Mouse (Mus musculus) layer of hippocampus, adult 18-20 months (tissue): Measurements from ENCODE around the gene Gm3468. TPM values are rescaled to one million over a fixed set of nuclear protein-coding genes. Genes with fewer than 3 reads are reported as not detected.
"Not testable (repeated sequence)": the region's sequence is repeated elsewhere in the genome, so short reads cannot be mapped to it uniquely, and the experiment has no call there.

Experiments
- DNase-seq, 2 experiments: peaks; one replicate each; pipeline ENCODE4 v3.0.0; 2022; ENCODE audit warnings: low spot score in 2 of 2
- long read RNA-seq: library from polyadenylated mRNA; stranded (forward); transcript quantifications from one replicate; pipeline ENCODE4 v2.0.0, GENCODE M21; 2021
- total RNA-seq, 2 experiments: library from RNA; stranded (reverse); gene quantifications; 2 replicates each; pipeline ENCODE4 v1.2.3; 2021

Gm3468 gene
- under 1 TPM; 0.72 to 0.74 TPM for total RNA-seq
- long read RNA-seq, partial matches to known transcripts: 0 of 3 reads
- long read RNA-seq, other reads (novel, unspliced or antisense): 3 of 3 reads

GRCm38 (mm10) chr14:6108272-6108925, at the start of gene Gm3468:
Gene Gm3468, minus strand, starts transcription at chr14:6108665.
- peak in 1 of 2 experiments; percentile 41 for DNase-seq

DNA sequence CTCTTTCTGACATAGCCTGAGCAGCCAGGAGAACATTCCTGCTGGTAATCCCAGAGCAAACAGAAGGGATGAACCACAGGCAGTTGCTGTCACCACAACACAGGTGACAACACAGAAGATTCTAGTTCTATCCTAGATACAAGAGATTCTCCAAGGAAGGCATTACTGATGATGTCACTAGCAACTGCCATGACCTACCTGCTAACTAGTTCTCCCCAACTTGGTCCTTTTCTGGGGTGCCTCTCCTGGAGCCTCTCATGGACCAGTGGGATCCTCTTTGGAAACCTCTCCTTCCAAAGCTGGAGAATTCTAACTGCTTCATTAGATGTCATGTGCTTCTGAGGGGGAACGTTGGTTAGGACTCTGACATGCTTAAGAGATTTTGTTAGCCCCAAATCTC, 17.2 kb upstream of the Gm3468 start, which contains the start of gene Gm3476:
Gene Gm3476, minus strand, starts transcription at position 101 of the 400 bp plus-strand sequence.
- DNase-seq: not testable (repeated sequence)

- DNase-seq: peak in 1 of 2 experiments; percentile 0
Observed at GRCm38 (mm10) chr14:6107500-6107899, 965 bp downstream of the Gm3468 start.

GRCm38 (mm10) chr14:6093842-6094241, 14.6 kb downstream of the Gm3468 start, which contains the start of gene Gm8206:
Gene Gm8206, minus strand, starts transcription at chr14:6093942.
- DNase-seq: not testable (repeated sequence)

GRCm38 (mm10) chr14:6058167-6058566, 50.3 kb downstream of the Gm3468 start, which contains the start of gene Gm6337:
Gene Gm6337, minus strand, starts transcription at chr14:6058267.
- DNase-seq: not testable (repeated sequence)

Other genes with a start within 250 kb of the Gm3468 start
- gene Gm8237, start 228.3 kb downstream of the Gm3468 start, total RNA-seq: under 1 TPM; 0.59 to 0.91 TPM
- 1 to 10 TPM in 1 of 2 experiments, under 1 TPM in 1; 0.67 to 1.2 TPM for gene Gm3248, start 146.9 kb downstream of the Gm3468 start, total RNA-seq
- gene Gm3453, start 129.5 kb downstream of the Gm3468 start, total RNA-seq: not detected
- gene Gm6337, start 50.4 kb downstream of the Gm3468 start, total RNA-seq: not detected
- under 1 TPM in 1 of 2 experiments, not detected in 1; 0.23 TPM for gene Gm8206, start 14.7 kb downstream of the Gm3468 start, total RNA-seq
- not detected for gene Gm3476, start 17.1 kb upstream of the Gm3468 start, total RNA-seq
- 1 to 10 TPM; 1.2 TPM for gene Gm21560, start 110.6 kb upstream of the Gm3468 start, total RNA-seq
- 1 to 10 TPM; 2.2 to 2.5 TPM for gene Gm3411, start 178.6 kb upstream of the Gm3468 start, total RNA-seq
- not detected for gene Gm21103, start 196.2 kb upstream of the Gm3468 start, total RNA-seq
- gene Gm3618, start 235.0 kb upstream of the Gm3468 start, total RNA-seq: not detected